Mouse (Mus musculus): ENCODE data around the gene Lrrc40.
"Not testable (repeated sequence)": the region's sequence is repeated elsewhere in the genome, so short reads cannot be mapped to it uniquely, and the experiment has no call there.

The Lrrc40 gene

DNA sequence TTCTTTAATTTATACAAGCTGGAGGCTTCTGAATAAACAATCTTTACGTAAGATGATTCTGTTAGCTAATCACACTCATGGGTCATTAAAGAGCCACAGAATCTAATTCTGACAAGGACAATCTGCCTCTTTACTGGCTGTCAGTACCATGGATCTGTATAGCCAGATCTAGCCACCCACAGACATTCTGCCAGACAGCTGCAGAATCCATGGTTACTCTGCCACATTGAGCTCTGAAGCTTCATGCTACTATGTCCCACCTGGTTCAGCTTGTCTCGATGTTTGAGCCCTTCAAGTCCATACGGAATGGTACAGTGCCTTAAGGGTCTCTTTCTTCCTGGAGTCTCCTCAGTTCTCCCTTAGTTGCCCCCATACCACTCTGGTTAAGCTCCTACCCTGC lies 55.1 kb downstream of the Lrrc40 start:
- no peak for DNase-seq (ENCODE audit: extremely low spot score)

DNA sequence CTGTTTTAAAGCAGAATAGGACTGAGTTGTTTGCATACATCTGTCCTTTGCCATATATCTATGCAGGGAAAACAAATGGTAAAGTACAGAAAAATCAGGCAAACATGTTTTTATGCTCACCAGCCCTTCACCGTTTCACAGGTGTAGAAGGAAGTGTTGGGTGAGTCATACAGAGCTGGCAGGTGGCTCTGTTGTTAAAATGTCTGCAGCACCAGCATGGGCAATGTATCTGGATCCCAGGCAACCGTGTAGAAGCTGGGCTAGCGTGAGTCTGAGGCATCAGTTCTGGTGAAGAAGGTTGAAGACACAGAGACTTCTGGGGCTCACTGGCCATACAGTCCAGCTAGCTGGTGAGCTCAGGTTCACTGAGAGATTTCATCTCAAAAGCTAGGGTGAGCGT lies 57.5 kb downstream of the Lrrc40 start:
- DNase-seq (ENCODE audit: extremely low spot score) = no peak

DNA sequence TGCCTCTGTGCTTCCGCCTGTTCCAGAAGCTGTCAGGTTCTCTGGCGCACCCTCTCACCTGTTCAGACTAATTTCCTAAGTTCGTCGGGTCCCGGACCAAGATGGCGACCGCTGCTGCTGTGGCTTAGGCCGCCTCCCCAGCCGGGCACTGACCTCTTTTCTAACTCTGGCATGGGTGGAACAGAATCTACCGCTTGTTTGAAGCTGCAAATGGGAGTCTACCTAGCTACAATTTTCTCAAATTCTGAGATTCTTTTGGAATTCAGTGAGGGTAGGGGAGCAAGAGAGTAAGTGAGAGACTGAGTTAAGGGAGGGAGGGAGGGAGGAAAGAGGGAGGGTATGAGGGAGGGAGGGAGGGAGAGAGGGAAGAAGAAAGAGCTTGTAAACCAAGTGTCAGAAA lies 65.6 kb downstream of the Lrrc40 start:
- not testable (repeated sequence) for DNase-seq (ENCODE audit: extremely low spot score)

DNA sequence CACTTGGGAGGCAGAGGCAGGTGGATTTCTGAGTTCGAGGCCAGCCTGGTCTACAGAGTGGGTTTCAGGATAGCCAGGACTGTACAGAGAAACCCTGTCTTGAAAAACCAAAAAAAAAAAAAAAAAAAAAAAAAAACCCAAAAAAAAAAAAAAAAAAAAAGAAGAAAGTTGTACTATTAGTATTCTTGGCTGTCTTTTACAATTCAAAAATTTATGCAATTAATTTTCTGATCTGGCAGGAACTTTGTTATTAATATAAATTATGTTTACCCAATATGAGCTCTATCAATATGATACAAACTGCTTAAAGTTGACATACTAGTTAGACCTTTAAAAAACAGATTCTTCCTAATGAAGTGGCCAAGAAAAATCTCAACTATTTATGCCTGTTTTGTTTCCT lies 66.1 kb downstream of the Lrrc40 start:
- DNase-seq (ENCODE audit: extremely low spot score) = not testable (repeated sequence)

DNA sequence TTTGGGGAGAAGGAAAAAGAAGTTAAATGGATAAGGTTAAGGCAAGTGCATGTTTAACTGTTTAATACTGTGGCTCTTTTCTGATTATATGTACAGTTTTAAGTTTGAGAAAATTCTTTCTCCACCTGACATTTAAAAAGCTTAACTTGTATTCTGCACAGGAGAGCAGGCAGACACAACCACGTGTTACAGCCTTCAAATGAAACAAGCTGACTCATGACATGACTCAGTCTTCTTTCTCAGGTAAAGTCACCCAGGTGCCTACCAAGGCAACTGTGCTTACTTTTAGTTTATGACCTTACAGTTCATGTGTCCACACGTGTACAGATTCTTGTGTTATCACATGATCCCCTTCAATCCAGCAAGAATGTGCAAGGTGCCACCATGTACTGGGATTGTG lies 67.0 kb downstream of the Lrrc40 start:
- no peak for DNase-seq (ENCODE audit: extremely low spot score)

DNA sequence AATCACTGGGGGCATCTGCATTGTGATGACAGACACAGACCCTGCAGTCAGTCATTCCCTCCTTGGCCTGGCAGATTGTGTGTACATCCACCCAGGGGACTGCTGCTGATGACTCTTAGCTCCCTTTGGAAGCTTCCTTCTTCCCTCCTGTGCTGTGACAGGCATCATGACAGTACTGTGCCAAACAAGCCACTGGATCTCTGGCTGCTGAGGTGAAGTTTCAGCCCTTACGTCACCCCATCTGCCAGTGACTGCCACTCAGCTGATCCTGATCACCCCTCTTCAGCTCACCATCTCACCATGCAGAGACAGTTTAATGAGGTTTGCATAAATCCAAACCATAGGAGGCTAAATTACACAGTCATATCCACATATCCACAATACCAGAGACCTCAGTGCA lies 68.8 kb downstream of the Lrrc40 start:
- DNase-seq (ENCODE audit: extremely low spot score) = peak; percentile 4

All from embryo, embryonic 9.5 days (tissue).